Mouse (Mus musculus): ENCODE data around the gene Fiz1.

GRCm38 (mm10) chr7:4963527-4963926, 51.0 kb downstream of the Fiz1 start:
- TF ChIP-seq CTCF (IDR thresholded peaks at IDR 0.05; ENCODE audit: control insufficient read depth, insufficient read depth, insufficient replicate concordance, low read depth, low read length) (no peak), POLR2A (IDR thresholded peaks at IDR 0.05; ENCODE audit: control insufficient read depth, low read depth, low read length) (no peak)
